Mouse (Mus musculus): ENCODE measurements around the gene Twf2.

DNA sequence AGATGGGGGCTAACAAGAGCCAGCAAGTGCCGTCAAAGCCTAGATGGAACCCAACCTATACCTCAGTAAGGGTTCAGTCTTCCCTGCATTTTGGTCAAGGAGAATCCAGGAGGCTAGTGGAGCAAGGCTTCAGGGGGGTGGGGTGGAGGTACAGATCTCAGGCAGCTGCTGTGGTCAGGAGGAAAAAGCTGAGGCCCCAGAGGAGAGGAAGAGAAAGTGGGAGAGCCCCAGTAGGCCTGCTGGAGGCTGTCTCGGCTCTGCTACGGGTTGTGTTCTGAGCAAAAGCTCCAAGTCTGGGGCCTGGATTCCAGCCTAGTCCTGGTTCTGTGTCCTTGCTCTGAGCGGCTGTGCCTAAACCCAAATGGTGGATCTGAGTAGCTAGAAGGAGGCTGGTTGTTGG lies 20.1 kb downstream of the Twf2 start:
- no peak for TF ChIP-seq CTCF (IDR thresholded peaks at IDR 0.05)
- TF ChIP-seq EP300 (IDR thresholded peaks at IDR 0.05), result no peak

Measured in lung, postnatal 0 days (tissue).